In genomic region chr16:17451541-17452372, GRCm38 (mm10) we compare ENCODE assay signal across 8 mouse cellular contexts. TPM values are rescaled to one million over a fixed set of nuclear protein-coding genes. Genes with fewer than 3 reads are reported as not detected.
DNase-seq lines count a peak whose midpoint lies in the region; ATAC-seq lines count a peak whose summit lies in the region.

TSS of gene Crkl (plus strand) at chr16:17451987.

- H3K4me1 ChIP-seq in forebrain, embryonic 11.5 days (replicated peaks; ENCODE audit: control insufficient read depth, insufficient read depth, low read length) = peaks cover 6% of the 10 kb centered on the region
- peaks cover 17% of the 10 kb centered on the region for H3K4me1 ChIP-seq in heart, embryonic 16.5 days (ENCODE audit: control insufficient read depth, insufficient read depth, low read length)
- peaks cover 33% of the 10 kb centered on the region for H3K4me1 ChIP-seq in liver, embryonic 15.5 days (replicated peaks)
- peaks cover 8% of the 10 kb centered on the region for H3K4me1 ChIP-seq in neural tube, embryonic 12.5 days

- WGBS in forebrain, embryonic 11.5 days = under 1% methylated on average over 63 of the region's 63 CpGs
- WGBS in heart, embryonic 16.5 days = under 1% methylated on average over 63 of the region's 63 CpGs
- WGBS in liver, embryonic 15.5 days (ENCODE audit: insufficient replicate concordance) = under 1% methylated on average over 63 of the region's 63 CpGs
- under 1% methylated on average over 63 of the region's 63 CpGs for WGBS in neural tube, embryonic 12.5 days

- ATAC-seq in forebrain, embryonic 11.5 days (replicated peaks; ENCODE audit: low FRiP score) = peak; percentile 97
- peak; percentile 98 for ATAC-seq in heart, embryonic 16.5 days (replicated peaks; ENCODE audit: extremely low read depth, insufficient read depth, low FRiP score)
- ATAC-seq in liver, embryonic 15.5 days (ENCODE audit: insufficient read depth) = peak; percentile 92
- peak; percentile 94 for ATAC-seq in neural tube, embryonic 12.5 days (ENCODE audit: low FRiP score, low read depth)

- peak within 1 kb of the TSS; percentile 97 for H3K9ac ChIP-seq in forebrain, embryonic 11.5 days (ENCODE audit: low read length)
- H3K9ac ChIP-seq in heart, embryonic 16.5 days (ENCODE audit: low read length) = peak within 1 kb of the TSS; percentile 90
- peak within 1 kb of the TSS; percentile 99 for H3K9ac ChIP-seq in liver, embryonic 15.5 days
- H3K9ac ChIP-seq in neural tube, embryonic 12.5 days = peak within 1 kb of the TSS; percentile 92

- peak within 1 kb of the TSS; percentile 87 for H3K27ac ChIP-seq in forebrain, embryonic 11.5 days (ENCODE audit: low read depth, low read length)
- H3K27ac ChIP-seq in heart, embryonic 16.5 days (ENCODE audit: low read length) = peak within 1 kb of the TSS; percentile 93
- H3K27ac ChIP-seq in liver, embryonic 15.5 days (replicated peaks) = peak within 1 kb of the TSS; percentile 96
- peak within 1 kb of the TSS; percentile 82 for H3K27ac ChIP-seq in neural tube, embryonic 12.5 days

- H3K4me2 ChIP-seq in forebrain, embryonic 11.5 days (ENCODE audit: low read depth, low read length, severe bottlenecking) = peak within 1 kb of the TSS; percentile 86
- H3K4me2 ChIP-seq in heart, embryonic 16.5 days (ENCODE audit: low read depth, low read length) = peak within 1 kb of the TSS; percentile 92
- peak within 1 kb of the TSS; percentile 88 for H3K4me2 ChIP-seq in liver, embryonic 15.5 days
- peak within 1 kb of the TSS; percentile 88 for H3K4me2 ChIP-seq in neural tube, embryonic 12.5 days (replicated peaks)

- H3K27me3 ChIP-seq in forebrain, embryonic 11.5 days (ENCODE audit: control insufficient read depth, insufficient read depth, low read length) = no peaks in the 10 kb centered on the region
- no peaks in the 10 kb centered on the region for H3K27me3 ChIP-seq in heart, embryonic 16.5 days (ENCODE audit: control insufficient read depth, insufficient read depth, low read length)
- H3K27me3 ChIP-seq in liver, embryonic 15.5 days = no peaks in the 10 kb centered on the region
- H3K27me3 ChIP-seq in neural tube, embryonic 12.5 days (replicated peaks) = no peaks in the 10 kb centered on the region

- H3K9me3 ChIP-seq in forebrain, embryonic 11.5 days (ENCODE audit: control insufficient read depth, low read length) = no peaks in the 10 kb centered on the region
- H3K9me3 ChIP-seq in heart, embryonic 16.5 days (replicated peaks; ENCODE audit: control insufficient read depth, low read length) = no peaks in the 10 kb centered on the region
- no peaks in the 10 kb centered on the region for H3K9me3 ChIP-seq in liver, embryonic 15.5 days (replicated peaks)
- no peaks in the 10 kb centered on the region for H3K9me3 ChIP-seq in neural tube, embryonic 12.5 days

- peak; percentile 96 to 98 for DNase-seq in CD8-positive naive resting alpha-beta T cell, adult 2 months (ENCODE audit: low read depth in 2 of 2, low spot score in 2 of 2)
- peak; percentile 98 for DNase-seq in c-Kit-positive CD71-negative TER-119-negative erythroid progenitor cells, embryonic 14.5 days (ENCODE audit: low read depth)
- peak; percentile 100 for DNase-seq in forebrain, embryonic 11.5 days (ENCODE audit: low spot score)
- DNase-seq in kidney, postnatal 36 days = peak; percentile 98
- DNase-seq in telencephalon, adult 2 months (ENCODE audit: low read depth, low spot score) = peak; percentile 90

- peak within 1 kb of the TSS; percentile 96 for H3K4me3 ChIP-seq in forebrain, embryonic 11.5 days (ENCODE audit: low read depth, low read length)
- peak within 1 kb of the TSS; percentile 87 for H3K4me3 ChIP-seq in heart, embryonic 16.5 days (ENCODE audit: low read length)
- H3K4me3 ChIP-seq in liver, embryonic 15.5 days (replicated peaks) = peak within 1 kb of the TSS; percentile 89
- H3K4me3 ChIP-seq in neural tube, embryonic 12.5 days = peak within 1 kb of the TSS; percentile 78

- H3K36me3 ChIP-seq in forebrain, embryonic 11.5 days (ENCODE audit: control insufficient read depth, insufficient read depth, low read length) = peaks cover 6% of the 10 kb centered on the region; the same call in 1 of the 2 replicates
- H3K36me3 ChIP-seq in heart, embryonic 16.5 days (ENCODE audit: control insufficient read depth, insufficient read depth) = peaks cover 4% of the 10 kb centered on the region; the same call in 1 of the 2 replicates
- H3K36me3 ChIP-seq in liver, embryonic 15.5 days (replicated peaks) = peaks cover 11% of the 10 kb centered on the region
- H3K36me3 ChIP-seq in neural tube, embryonic 12.5 days = peaks cover 14% of the 10 kb centered on the region

RNA-seq across cellular contexts. Expression of gene Crkl, which starts in this region (rescaled TPM):
- polyA plus RNA-seq in forebrain, embryonic 11.5 days (2014; fragmentation: Nextera tagmentation; extraction: Ambion mirVana) = 96.7 and 102 TPM in 2 replicates
- 43.2 and 52.2 TPM in 2 replicates for polyA plus RNA-seq in heart, embryonic 16.5 days (2015; fragmentation: Nextera tagmentation; extraction: Ambion mirVana)
- polyA plus RNA-seq in liver, embryonic 15.5 days (2015; fragmentation: Nextera tagmentation; extraction: Ambion mirVana) = 28.2 and 29.3 TPM in 2 replicates
- polyA plus RNA-seq in neural tube, embryonic 12.5 days (2016; fragmentation: Nextera tagmentation; extraction: Ambion mirVana) = 91.0 and 102 TPM in 2 replicates

Comparison
In these comparisons a context has a peak if more than half of its experiments do, and no peak if none do; other contexts are left out.
1. Peak in every context shown above with its lines: DNase-seq, ATAC-seq, H3K4me3 ChIP-seq and H3K27ac ChIP-seq.